ENCODE assay signal across 25 mouse cellular contexts in genomic region chr10:128510301-128510700, GRCm38 (mm10).
"Had no signal": no experiment of that assay in that cellular context is flagged by ENCODE, and none has a peak within 500 bp of the region (broad histone marks: within the 10 kb centered on the region; RNA-seq: fewer than 3 reads in every experiment).

No protein-coding gene starts in this region.

- H3K9me3 ChIP-seq: heart, embryonic 10.5 days; heart, embryonic 12.5 days; hindbrain, embryonic 10.5 days; hindbrain, embryonic 12.5 days; intestine, embryonic 15.5 days; kidney, embryonic 15.5 days; limb, embryonic 12.5 days; liver, embryonic 13.5 days; liver, embryonic 15.5 days had no signal

- H3K27me3 ChIP-seq: heart, embryonic 12.5 days; intestine, embryonic 15.5 days; kidney, embryonic 15.5 days; liver, embryonic 13.5 days; liver, embryonic 15.5 days had no signal

- H3K4me1 ChIP-seq: heart, embryonic 10.5 days; heart, embryonic 12.5 days; hindbrain, embryonic 10.5 days; hindbrain, embryonic 12.5 days; intestine, embryonic 15.5 days; limb, embryonic 12.5 days had no signal

- H3K4me3 ChIP-seq: heart, adult 2 months; heart, embryonic 10.5 days; heart, embryonic 12.5 days; hindbrain, embryonic 10.5 days; hindbrain, embryonic 12.5 days; intestine, embryonic 15.5 days; kidney, embryonic 15.5 days; layer of hippocampus, adult 2 months; limb, embryonic 12.5 days; liver, embryonic 13.5 days; liver, embryonic 15.5 days had no signal

- ATAC-seq: hindbrain, embryonic 16.5 days; inflammation-experienced regulatory T-cells, adult 6 months; intestine, embryonic 15.5 days had no signal

- H3K27ac ChIP-seq: heart, adult 2 months; heart, embryonic 10.5 days; hindbrain, embryonic 10.5 days; hindbrain, embryonic 12.5 days; hindbrain, embryonic 14.5 days; intestine, embryonic 15.5 days; kidney, embryonic 15.5 days; kidney, postnatal 0 days; layer of hippocampus, adult 2 months; limb, embryonic 12.5 days; liver, embryonic 13.5 days; liver, embryonic 15.5 days had no signal

- DNase-seq: gastrocnemius, postnatal 14 days; gastrocnemius, postnatal 36 days; heart, adult 2 months; heart, postnatal 10 days; heart, postnatal 4 days; kidney, adult 18-20 months; kidney, adult 9 months; layer of hippocampus, postnatal 36 days; left cerebral cortex, postnatal 4 days; liver; liver, embryonic 13.5 days had no signal

- H3K4me2 ChIP-seq: heart, embryonic 12.5 days; hindbrain, embryonic 12.5 days; hindbrain, embryonic 14.5 days; intestine, embryonic 15.5 days; kidney, embryonic 15.5 days; limb, embryonic 12.5 days; liver, embryonic 11.5 days; liver, embryonic 13.5 days; liver, embryonic 15.5 days had no signal

- H3K9ac ChIP-seq: heart, embryonic 12.5 days; hindbrain, embryonic 12.5 days; hindbrain, embryonic 14.5 days; intestine, embryonic 15.5 days; kidney, embryonic 15.5 days; limb, embryonic 12.5 days; liver, embryonic 13.5 days; liver, embryonic 15.5 days had no signal
